Mouse (Mus musculus) liver, embryonic 14.5 days (tissue): Measurements from ENCODE around the gene Mprip. TPM values are rescaled to one million over a fixed set of nuclear protein-coding genes. Genes with fewer than 3 reads are reported as not detected.

Source experiments
- ATAC-seq: fragments of 200-750 bp; cut with Nextera tagmentation; 2 replicates; pipeline ENCODE4 v1.8.0; 2017; ENCODE audit warnings: moderate number of reproducible peaks, mild to moderate bottlenecking, moderate library complexity; ENCODE audit not compliant: insufficient read depth
- DNase-seq, 3 experiments: peaks; one replicate each; pipeline ENCODE4 v3.0.0-alpha.2; 2012 to 2013; ENCODE audit warnings: low read depth in 3 of 3, low spot score in 3 of 3
- H3K27ac ChIP-seq: fragments of 300-500 bp; sonication (generic); 2 replicates; pipeline ENCODE4 v1.5.1; 2014; ENCODE audit warnings: moderate library complexity, mild to moderate bottlenecking, control low read depth, inconsistent platforms
- H3K27me3 ChIP-seq: fragments of 300-500 bp; sonication (generic); 2 replicates; pipeline ENCODE4 v1.6.1; 2014; ENCODE audit warnings: mild to moderate bottlenecking, low read length, moderate library complexity; ENCODE audit not compliant: control insufficient read depth, insufficient read depth
- H3K36me3 ChIP-seq: fragments of 300-500 bp; sonication (generic); replicated peaks from 2 replicates; pipeline ENCODE4 v1.6.1; 2014; ENCODE audit warnings: low read depth; ENCODE audit not compliant: control insufficient read depth, insufficient read depth
- H3K4me1 ChIP-seq, 2 experiments: fragments of 200-500 bp in 1 of 2; fragments of 300-500 bp in 1 of 2; sonication (generic) in 1 of 2; replicated peaks; 2 replicates each; pipeline ENCODE4 v1.6.1; 2012 to 2014; ENCODE audit warnings: antibody characterized with exemption in 1 of 2, inconsistent platforms in 1 of 2, low read length in 1 of 2; ENCODE audit not compliant: control insufficient read depth in 2 of 2, insufficient read depth in 2 of 2
- H3K4me2 ChIP-seq: fragments of 300-500 bp; sonication (generic); 2 replicates; pipeline ENCODE4 v1.6.1; 2014; ENCODE audit warnings: low read depth, mild to moderate bottlenecking, control low read depth, moderate library complexity
- H3K4me3 ChIP-seq, 2 experiments: fragments of 200-500 bp in 1 of 2; fragments of 300-500 bp in 1 of 2; sonication (generic) in 1 of 2; 2 replicates each; pipeline ENCODE4 v1.5.1; 2012 to 2014; ENCODE audit warnings: low read depth in 2 of 2, low read length in 2 of 2, mild to moderate bottlenecking in 2 of 2, control low read depth in 1 of 2, inconsistent platforms in 1 of 2, moderate library complexity in 1 of 2; ENCODE audit not compliant: insufficient read depth in 1 of 2
- H3K9ac ChIP-seq: fragments of 300-500 bp; sonication (generic); replicated peaks from 2 replicates; pipeline ENCODE4 v1.6.1; 2014; ENCODE audit warnings: mild to moderate bottlenecking, control low read depth, moderate library complexity
- H3K9me3 ChIP-seq: fragments of 300-500 bp; sonication (generic); 2 replicates; pipeline ENCODE4 v1.6.1; 2016; ENCODE audit warnings: low read length, mixed read lengths; ENCODE audit not compliant: control insufficient read depth
- CTCF ChIP-seq: IDR thresholded peaks from 2 replicates; pipeline ENCODE4 v1.5.1; 2016; ENCODE audit warnings: antibody characterized with exemption, low read depth, control low read depth
- EP300 ChIP-seq: IDR thresholded peaks from 2 replicates; pipeline ENCODE4 v1.6.1; 2016; ENCODE audit warnings: antibody characterized with exemption, low read depth
- WGBS: fragments of 180-500 bp; shearing (Covaris S2); extraction: QIAGEN DNeasy Blood & Tissue Kit; methylation state at CpG from one replicate; pipeline ENCODE4 v1.1.7; 2014; ENCODE audit not compliant: insufficient replicate concordance; 5-methylcytosine and 5-hydroxymethylcytosine counted together
- polyA plus RNA-seq, 2 experiments: library from polyadenylated mRNA; depleted of rRNA in 1 of 2; stranded (reverse) in 1 of 2; unstranded in 1 of 2; fragments of >200 nt; fragmentation: Nextera tagmentation in 1 of 2; extraction: Ambion mirVana in 1 of 2; gene quantifications; 2 replicates each; pipeline versions ENCODE4 v1.2.1 to v1.2.3; 2012 to 2014

The Mprip gene
- polyA plus RNA-seq, 2 experiments = 10.2 to 14.6 TPM

DNA sequence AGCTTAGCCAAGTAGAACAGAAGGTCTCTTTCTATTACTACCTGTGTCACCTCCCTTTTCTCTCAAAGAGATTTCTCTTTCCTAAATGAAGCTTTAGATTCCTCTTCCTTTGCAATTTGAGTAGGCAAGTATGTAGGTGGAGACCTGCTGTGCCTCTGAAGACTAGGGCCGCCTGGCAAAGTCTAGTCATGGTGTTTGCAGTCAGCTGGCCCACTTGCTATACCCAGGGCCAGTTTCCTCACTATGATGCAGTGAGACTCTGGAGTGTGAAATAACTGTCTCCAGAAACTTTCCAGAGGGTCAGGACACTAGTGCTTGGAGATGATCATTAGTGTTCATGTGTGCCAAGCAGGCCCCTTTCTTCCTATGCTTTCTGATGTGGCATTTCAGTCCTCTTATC is 36.5 kb downstream of the Mprip start:
- no peak for DNase-seq
- no peak overlapping the region for H3K4me2 ChIP-seq
- WGBS = 63% methylated on average over 1 of the region's 1 CpGs
- H3K9ac ChIP-seq = no peak overlapping the region
- H3K9me3 ChIP-seq = no peaks in the 10 kb centered on the region
- H3K36me3 ChIP-seq = peaks cover 4% of the 10 kb centered on the region
- TF ChIP-seq CTCF (no peak), EP300 (no peak)
- H3K27ac ChIP-seq = no peak overlapping the region
- no peak for ATAC-seq
- H3K27me3 ChIP-seq = no peaks in the 10 kb centered on the region
- H3K4me1 ChIP-seq = no peaks in the 10 kb centered on the region
- no peak overlapping the region for H3K4me3 ChIP-seq

DNA sequence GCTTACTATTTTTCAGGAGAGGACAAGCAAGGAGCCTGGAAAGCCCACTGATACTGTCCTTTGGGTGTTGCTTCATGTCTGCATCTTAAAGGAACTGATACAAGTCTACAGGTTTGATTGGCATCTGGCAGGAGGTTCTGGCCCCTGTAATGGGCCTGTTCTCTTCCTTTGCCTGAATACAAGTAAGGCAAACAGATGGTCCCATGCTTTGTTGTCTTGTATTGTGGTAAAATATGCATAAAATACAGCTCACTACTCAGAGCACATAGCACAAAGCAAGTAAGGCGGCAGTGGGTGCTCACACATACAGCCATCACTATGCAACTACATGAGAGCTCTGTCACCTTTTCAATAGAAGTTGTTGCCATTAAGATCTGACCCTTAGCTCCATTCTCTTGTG is 39.7 kb downstream of the Mprip start:
- 81% methylated on average over 1 of the region's 1 CpGs for WGBS
- Histone ChIP-seq H3K9ac (no peak overlapping the region), H3K27ac (no peak overlapping the region), H3K9me3 (no peaks in the 10 kb centered on the region), H3K36me3 (peaks cover 4% of the 10 kb centered on the region), H3K4me2 (no peak overlapping the region), H3K27me3 (no peaks in the 10 kb centered on the region), H3K4me3 (no peak overlapping the region), H3K4me1 (no peaks in the 10 kb centered on the region)
- TF ChIP-seq EP300 (no peak), CTCF (no peak)
- no peak for DNase-seq
- ATAC-seq = no peak

DNA sequence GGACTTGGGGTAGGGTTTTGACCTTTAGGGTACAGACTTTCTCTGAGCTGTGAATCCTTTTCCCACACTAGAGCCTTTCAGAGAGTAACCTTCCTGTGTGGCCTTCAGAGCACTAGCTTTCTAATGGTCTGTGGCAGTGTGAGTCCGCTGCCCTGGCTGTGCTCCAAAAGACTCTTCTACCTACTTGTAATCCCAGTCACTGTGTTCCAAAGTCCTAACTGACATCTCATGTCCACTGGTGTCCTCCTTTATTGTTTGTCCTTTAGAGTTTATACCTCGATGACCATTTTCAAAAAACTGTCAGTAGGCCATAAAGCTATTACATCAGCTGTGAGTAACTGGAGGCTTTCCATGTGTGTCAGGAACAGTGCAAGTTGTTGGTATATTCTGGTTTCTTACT is 44.0 kb downstream of the Mprip start:
- WGBS = 71% methylated on average over 2 of the region's 2 CpGs
- DNase-seq = no peak

DNA sequence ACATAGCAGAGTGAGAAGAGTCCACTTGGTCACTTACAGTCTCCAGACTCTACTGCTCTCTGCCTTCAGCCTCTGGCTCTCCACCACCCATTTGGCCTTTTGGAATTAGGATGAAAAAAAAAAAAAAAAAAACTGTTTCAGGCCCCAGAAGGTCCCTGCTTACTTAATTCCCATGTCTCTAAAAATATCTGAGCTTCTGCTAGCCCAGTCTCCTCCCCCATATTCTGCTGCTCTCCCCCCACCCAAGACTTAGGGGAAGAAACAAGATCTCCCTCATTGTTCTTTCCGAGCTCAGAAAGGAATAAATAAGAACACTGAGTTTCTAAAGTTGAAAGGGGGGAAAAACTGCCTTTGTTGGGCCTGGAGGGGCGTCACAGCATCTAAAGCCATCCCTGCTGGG is 46.4 kb downstream of the Mprip start:
- H3K4me1 ChIP-seq = peaks cover 0 to 1% of the 10 kb centered on the region in 2 experiments; a peak in 1 of 4 replicates
- no peak for TF ChIP-seq EP300
- TF ChIP-seq CTCF = no peak
- H3K27me3 ChIP-seq = no peaks in the 10 kb centered on the region
- H3K9ac ChIP-seq = no peak overlapping the region
- 46% methylated on average over 2 of the region's 2 CpGs for WGBS
- no peaks in the 10 kb centered on the region for H3K36me3 ChIP-seq
- no peak overlapping the region for H3K27ac ChIP-seq
- no peak for DNase-seq
- no peaks in the 10 kb centered on the region for H3K9me3 ChIP-seq
- no peak overlapping the region for H3K4me3 ChIP-seq
- no peak for ATAC-seq
- H3K4me2 ChIP-seq = no peak overlapping the region

More for the DNA sequence above, 44.0 kb downstream of the Mprip start:
- ATAC-seq = no peak
- H3K27ac ChIP-seq = no peak overlapping the region
- no peaks in the 10 kb centered on the region for H3K9me3 ChIP-seq
- no peaks in the 10 kb centered on the region for H3K27me3 ChIP-seq
- H3K4me3 ChIP-seq = no peak overlapping the region
- no peak overlapping the region for H3K4me2 ChIP-seq
- H3K36me3 ChIP-seq = no peaks in the 10 kb centered on the region
- TF ChIP-seq EP300 (no peak), CTCF (no peak)
- no peak overlapping the region for H3K9ac ChIP-seq
- H3K4me1 ChIP-seq = peaks cover 0 to 1% of the 10 kb centered on the region in 2 experiments; a peak in 1 of 4 replicates

DNA sequence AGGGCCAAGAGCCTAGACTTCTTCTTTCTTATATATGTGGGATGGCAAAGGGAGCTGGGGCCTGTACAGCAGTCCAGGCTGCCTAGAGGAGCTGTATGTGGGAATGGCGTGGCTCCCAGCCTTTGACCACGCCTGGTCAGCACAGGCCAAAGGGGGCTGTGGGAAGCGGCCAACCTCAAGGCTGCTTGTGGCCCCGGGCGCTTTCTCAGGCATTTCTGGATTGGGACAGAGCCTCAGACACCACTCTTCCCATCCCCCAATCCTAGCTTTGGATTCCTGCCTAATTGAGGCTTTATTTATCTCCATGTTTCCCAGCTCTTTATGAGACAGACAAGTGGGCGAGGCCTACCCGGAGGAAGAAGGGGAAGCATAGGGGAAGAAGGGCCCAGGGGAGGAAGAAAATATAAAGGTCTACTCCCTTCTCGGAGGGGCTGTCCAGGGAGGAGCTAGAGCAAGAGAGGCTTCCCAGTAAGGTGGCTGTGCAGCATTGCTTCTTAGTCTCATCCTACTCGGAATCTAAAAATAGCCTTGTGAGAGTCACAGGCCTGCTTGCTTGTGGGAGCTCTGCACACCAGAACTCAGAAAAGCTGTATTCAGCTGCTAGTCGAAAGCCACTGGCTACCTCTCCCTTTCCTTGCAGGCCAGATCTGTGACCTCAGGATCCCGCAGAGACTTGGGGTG is 47.0 kb downstream of the Mprip start:
- no peak overlapping the region for H3K27ac ChIP-seq
- TF ChIP-seq CTCF (no peak), EP300 (no peak)
- H3K9ac ChIP-seq = no peak overlapping the region
- H3K9me3 ChIP-seq = no peaks in the 10 kb centered on the region
- DNase-seq (no peak), ATAC-seq (no peak)
- no peaks in the 10 kb centered on the region for H3K27me3 ChIP-seq
- no peak overlapping the region for H3K4me2 ChIP-seq
- no peaks in the 10 kb centered on the region for H3K36me3 ChIP-seq
- WGBS = 54% methylated on average over 11 of the region's 11 CpGs
- peaks cover 0 to 1% of the 10 kb centered on the region in 2 experiments; a peak in 1 of 4 replicates for H3K4me1 ChIP-seq
- no peak overlapping the region for H3K4me3 ChIP-seq
